Mouse (Mus musculus) embryonic facial prominence, embryonic 14.5 days (tissue): Measurements from ENCODE around the gene Mcu. TPM values are rescaled to one million over a fixed set of nuclear protein-coding genes. Genes with fewer than 3 reads are reported as not detected.

Experiments used
- ATAC-seq: fragments of 200-750 bp; cut with Nextera tagmentation; 2 replicates; pipeline ENCODE4 v1.8.0; 2017; ENCODE audit warnings: low read depth, moderate number of reproducible peaks, moderate TSS enrichment
- DNase-seq: peaks from one replicate; pipeline ENCODE4 v3.0.0-alpha.2; 2015; ENCODE audit warnings: low spot score
- H3K27ac ChIP-seq: fragments of 300-500 bp; sonication (generic); replicated peaks from 2 replicates; pipeline ENCODE4 v1.5.1; 2014; ENCODE audit warnings: low read depth, mild to moderate bottlenecking, low read length, moderate library complexity
- H3K27me3 ChIP-seq: fragments of 300-500 bp; sonication (generic); replicated peaks from 2 replicates; pipeline ENCODE4 v1.6.1; 2014; ENCODE audit warnings: low read length; ENCODE audit not compliant: control insufficient read depth, insufficient read depth
- H3K36me3 ChIP-seq: fragments of 300-500 bp; sonication (generic); 2 replicates; pipeline ENCODE4 v1.6.1; 2014; ENCODE audit warnings: low read length, mixed read lengths; ENCODE audit not compliant: control insufficient read depth, insufficient read depth
- H3K4me1 ChIP-seq: fragments of 300-500 bp; sonication (generic); 2 replicates; pipeline ENCODE4 v1.6.1; 2014; ENCODE audit warnings: antibody characterized with exemption, low read length; ENCODE audit not compliant: control insufficient read depth, insufficient read depth
- H3K4me2 ChIP-seq: fragments of 300-500 bp; sonication (generic); 2 replicates; pipeline ENCODE4 v1.6.1; 2014; ENCODE audit warnings: low read depth, mild to moderate bottlenecking, low read length, moderate library complexity, mixed read lengths
- H3K4me3 ChIP-seq: fragments of 300-500 bp; sonication (generic); 2 replicates; pipeline ENCODE4 v1.5.1; 2014; ENCODE audit warnings: low read depth, mild to moderate bottlenecking, low read length
- H3K9ac ChIP-seq: fragments of 300-500 bp; sonication (generic); 2 replicates; pipeline ENCODE4 v1.6.1; 2014; ENCODE audit warnings: low read depth, mild to moderate bottlenecking, low read length, moderate library complexity, mixed read lengths
- H3K9me3 ChIP-seq: fragments of 300-500 bp; sonication (generic); 2 replicates; pipeline ENCODE4 v1.6.1; 2016; ENCODE audit warnings: low read length; ENCODE audit not compliant: control insufficient read depth
- WGBS: fragments of 180-500 bp; shearing (Covaris S2); extraction: QIAGEN DNeasy Blood & Tissue Kit; methylation state at CpG from one replicate; pipeline ENCODE4 v1.1.7; 2014; 5-methylcytosine and 5-hydroxymethylcytosine counted together
- polyA plus RNA-seq: library from polyadenylated mRNA; unstranded; fragments of >200 nt; fragmentation: Nextera tagmentation; extraction: Ambion mirVana; gene quantifications from 2 replicates; pipeline ENCODE4 v1.2.1, GENCODE M21; 2014

Mcu gene
- polyA plus RNA-seq, 1 experiment from 2014 or later, result 48.1 TPM

GRCm38 (mm10) chr10:59527311-59527710 lies 89.2 kb downstream of the Mcu start:
- Histone ChIP-seq H3K27ac (no peak overlapping the region), H3K27me3 (no peaks in the 10 kb centered on the region), H3K9ac (no peak overlapping the region), H3K36me3 (no peaks in the 10 kb centered on the region), H3K4me2 (no peak overlapping the region), H3K4me3 (no peak overlapping the region), H3K9me3 (no peaks in the 10 kb centered on the region), H3K4me1 (no peaks in the 10 kb centered on the region)
- ATAC-seq (no peak), DNase-seq (no peak)
- WGBS, result 82% methylated on average over 11 of the region's 11 CpGs

GRCm38 (mm10) chr10:59524675-59525074 lies 91.8 kb downstream of the Mcu start:
- WGBS, result 82% methylated on average over 5 of the region's 5 CpGs
- no peaks in the 10 kb centered on the region for H3K36me3 ChIP-seq
- DNase-seq, result no peak
- no peak overlapping the region for H3K4me2 ChIP-seq
- H3K27ac ChIP-seq, result no peak overlapping the region
- no peak overlapping the region for H3K9ac ChIP-seq
- H3K4me1 ChIP-seq, result no peaks in the 10 kb centered on the region
- no peaks in the 10 kb centered on the region for H3K9me3 ChIP-seq
- no peaks in the 10 kb centered on the region for H3K27me3 ChIP-seq
- no peak overlapping the region for H3K4me3 ChIP-seq
- ATAC-seq, result no peak

DNA sequence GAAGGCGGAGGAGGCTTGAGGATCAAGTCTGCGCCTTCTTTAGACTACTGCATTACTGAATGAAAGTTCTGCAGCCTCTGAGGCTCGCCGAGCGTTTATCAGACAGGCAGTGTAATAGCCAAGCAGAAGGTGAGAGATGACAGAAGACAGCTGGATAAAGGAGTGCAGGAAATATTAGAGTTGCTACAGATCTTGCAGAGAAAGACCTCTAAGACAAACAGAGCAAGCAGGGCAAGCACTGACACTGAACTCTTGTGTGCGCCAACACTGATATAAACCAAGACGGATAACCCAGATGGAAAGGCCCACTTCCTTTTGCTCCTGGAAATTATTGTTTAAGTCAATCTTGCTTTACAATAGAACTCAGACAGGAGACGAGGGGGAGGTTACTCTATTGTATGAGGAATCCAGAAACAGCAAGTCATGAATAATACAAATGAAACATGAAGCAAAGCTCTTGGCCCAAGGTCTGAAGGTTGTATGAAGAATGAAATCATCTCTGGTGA lies 92.6 kb downstream of the Mcu start:
- H3K4me3 ChIP-seq, result no peak overlapping the region
- WGBS, result 73% methylated on average over 8 of the region's 8 CpGs
- H3K27ac ChIP-seq, result no peak overlapping the region
- no peak overlapping the region for H3K9ac ChIP-seq
- H3K4me1 ChIP-seq, result no peaks in the 10 kb centered on the region
- DNase-seq, result peak; percentile 25
- H3K9me3 ChIP-seq, result no peaks in the 10 kb centered on the region
- no peak for ATAC-seq
- no peak overlapping the region for H3K4me2 ChIP-seq
- H3K36me3 ChIP-seq, result no peaks in the 10 kb centered on the region
- no peaks in the 10 kb centered on the region for H3K27me3 ChIP-seq

DNA sequence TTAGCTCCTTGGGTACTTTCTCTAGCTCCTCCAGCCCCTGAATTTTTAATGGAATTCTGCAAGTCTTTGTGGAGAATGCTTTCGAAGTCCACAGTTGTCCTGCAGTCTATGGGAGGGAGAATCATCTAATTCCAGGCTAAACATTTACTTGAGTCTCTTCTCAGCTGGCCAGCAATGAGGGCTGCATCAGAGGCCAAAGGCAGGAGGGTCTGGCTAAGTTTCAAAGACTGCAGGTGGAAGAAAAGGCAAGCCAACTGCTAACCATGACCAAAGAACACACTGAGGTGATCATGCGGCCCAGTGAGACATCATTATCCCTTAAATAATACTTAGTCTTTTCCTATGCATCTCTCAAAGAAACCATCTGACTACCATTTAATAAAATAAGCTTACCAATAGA lies 95.8 kb downstream of the Mcu start:
- ATAC-seq (no peak), DNase-seq (no peak)
- no peaks in the 10 kb centered on the region for H3K27me3 ChIP-seq
- H3K4me2 ChIP-seq, result no peak overlapping the region
- H3K27ac ChIP-seq, result no peak overlapping the region
- WGBS, result 91% methylated on average over 2 of the region's 2 CpGs
- no peak overlapping the region for H3K4me3 ChIP-seq
- no peaks in the 10 kb centered on the region for H3K9me3 ChIP-seq
- H3K4me1 ChIP-seq, result no peaks in the 10 kb centered on the region
- H3K9ac ChIP-seq, result no peak overlapping the region
- no peaks in the 10 kb centered on the region for H3K36me3 ChIP-seq

DNA sequence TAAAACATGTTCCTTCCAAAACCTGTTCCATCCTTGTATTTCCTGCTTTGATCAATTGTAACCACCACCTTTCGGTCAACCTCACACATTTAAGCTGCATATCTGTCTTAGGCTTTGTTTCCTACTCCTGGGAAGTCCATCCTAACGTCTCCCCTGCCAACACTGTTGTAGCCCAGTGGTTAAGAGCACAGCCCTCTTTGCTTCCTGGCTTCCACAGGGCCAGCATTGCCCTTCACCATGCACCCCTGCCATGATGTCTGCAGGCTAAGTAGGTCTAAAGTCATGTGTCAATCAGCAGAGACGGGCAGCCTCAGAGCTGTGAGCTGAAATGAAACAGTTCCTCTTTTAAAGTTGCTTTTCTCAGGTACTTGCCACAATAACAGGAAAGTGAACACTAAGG lies 97.1 kb downstream of the Mcu start:
- DNase-seq (no peak), ATAC-seq (no peak)
- H3K4me2 ChIP-seq, result no peak overlapping the region
- no peak overlapping the region for H3K4me3 ChIP-seq
- no peaks in the 10 kb centered on the region for H3K4me1 ChIP-seq
- no peaks in the 10 kb centered on the region for H3K27me3 ChIP-seq
- no peaks in the 10 kb centered on the region for H3K36me3 ChIP-seq
- H3K27ac ChIP-seq, result no peak overlapping the region
- no peak overlapping the region for H3K9ac ChIP-seq
- WGBS, result 86% methylated on average over 3 of the region's 3 CpGs
- no peaks in the 10 kb centered on the region for H3K9me3 ChIP-seq

DNA sequence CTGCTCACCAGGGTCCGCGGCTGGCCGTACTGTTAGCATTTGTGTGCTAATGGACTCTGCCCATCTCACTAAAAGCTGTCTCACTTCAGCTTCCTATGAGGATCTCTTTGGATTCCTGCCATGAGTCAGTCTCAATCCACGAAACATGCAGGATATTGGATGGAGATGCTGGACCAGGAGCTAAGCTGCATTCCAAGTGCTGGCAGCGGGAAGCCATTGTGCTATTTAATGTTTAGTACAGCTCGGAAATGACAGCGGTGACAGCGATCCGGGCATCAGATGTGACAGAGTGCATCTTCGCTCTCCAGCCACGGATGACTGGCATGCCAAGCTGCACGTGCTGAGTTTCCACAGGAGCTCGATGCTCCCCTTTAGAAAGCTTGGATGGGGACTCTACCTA lies 99.3 kb downstream of the Mcu start:
- ATAC-seq, result no peak
- Histone ChIP-seq H3K4me1 (no peaks in the 10 kb centered on the region), H3K4me2 (no peak overlapping the region), H3K27me3 (no peaks in the 10 kb centered on the region), H3K9me3 (no peaks in the 10 kb centered on the region), H3K36me3 (no peaks in the 10 kb centered on the region), H3K4me3 (no peak overlapping the region), H3K27ac (no peak overlapping the region), H3K9ac (no peak overlapping the region)
- 88% methylated on average over 13 of the region's 13 CpGs for WGBS
- DNase-seq, result no peak

DNA sequence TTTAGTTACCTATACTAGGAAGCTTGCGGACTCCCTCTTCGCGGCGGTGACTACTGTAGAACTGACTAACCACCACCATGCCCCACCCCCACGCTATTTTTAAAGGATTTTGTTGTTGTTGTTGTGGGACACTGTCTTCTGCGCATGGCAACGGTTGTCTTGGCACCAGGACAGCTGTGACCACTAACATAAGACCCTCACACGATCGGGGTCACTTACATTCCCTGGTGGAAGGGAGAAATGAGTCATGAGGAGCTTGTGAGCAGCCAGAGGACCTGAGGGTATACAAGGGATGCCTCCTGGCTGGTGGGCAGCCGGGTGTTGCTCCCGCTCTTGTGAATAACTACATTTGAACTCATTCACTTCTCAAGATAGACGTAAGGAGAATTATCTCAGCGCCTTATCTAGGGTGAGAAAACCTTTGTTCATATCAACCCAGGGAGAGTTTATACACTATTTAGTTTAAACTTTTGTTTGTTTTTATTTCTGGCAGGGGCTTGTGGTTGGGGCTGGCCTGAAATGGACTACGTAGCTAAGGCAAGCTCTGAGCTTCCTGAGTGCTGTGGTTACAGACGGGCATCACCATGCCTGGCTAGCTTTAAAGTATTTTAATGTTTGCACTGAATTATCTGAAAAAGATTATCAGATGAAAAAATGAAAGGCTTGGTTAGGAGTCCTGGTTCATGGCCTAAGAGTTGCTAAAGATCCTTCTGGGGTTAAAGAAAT lies 101.6 kb downstream of the Mcu start:
- WGBS, result 72% methylated on average over 15 of the region's 15 CpGs
- Histone ChIP-seq H3K9ac (no peak overlapping the region), H3K9me3 (no peaks in the 10 kb centered on the region), H3K27ac (no peak overlapping the region; the same call in 1 of the 2 replicates), H3K4me1 (peaks cover 11% of the 10 kb centered on the region), H3K4me3 (no peak overlapping the region), H3K4me2 (no peak overlapping the region), H3K36me3 (no peaks in the 10 kb centered on the region), H3K27me3 (no peaks in the 10 kb centered on the region)
- DNase-seq, result no peak
- no peak for ATAC-seq

DNA sequence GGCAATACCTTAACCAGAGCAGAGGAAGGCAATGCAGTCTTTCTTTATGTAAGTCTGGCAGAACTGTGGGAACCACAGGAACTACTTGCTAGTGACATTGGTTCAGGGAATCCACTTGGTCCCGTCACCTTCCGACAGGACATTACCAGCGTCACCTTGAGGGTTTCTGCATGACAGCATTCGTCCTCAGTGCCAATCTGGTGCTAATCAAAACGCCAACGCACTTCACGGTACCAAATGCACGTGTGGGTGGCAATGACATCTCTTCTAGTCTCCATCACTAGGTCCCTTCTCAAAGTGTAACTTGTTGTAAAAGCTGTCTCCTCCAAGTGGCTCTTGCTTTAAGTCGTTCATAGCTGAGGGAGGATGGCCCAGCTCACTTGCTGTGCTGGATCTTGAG lies 104.3 kb downstream of the Mcu start:
- H3K4me2 ChIP-seq, result no peak overlapping the region
- no peak for ATAC-seq
- no peaks in the 10 kb centered on the region for H3K9me3 ChIP-seq
- 88% methylated on average over 9 of the region's 9 CpGs for WGBS
- H3K27me3 ChIP-seq, result no peaks in the 10 kb centered on the region
- no peak overlapping the region for H3K27ac ChIP-seq
- no peaks in the 10 kb centered on the region for H3K36me3 ChIP-seq
- no peak for DNase-seq
- no peak overlapping the region for H3K9ac ChIP-seq
- H3K4me3 ChIP-seq, result no peak overlapping the region
- H3K4me1 ChIP-seq, result peaks cover 14% of the 10 kb centered on the region

GRCm38 (mm10) chr10:59511427-59511963 lies 105.0 kb downstream of the Mcu start:
- peak overlapping the region; percentile 15; the same call in 1 of the 2 replicates for H3K4me2 ChIP-seq
- ATAC-seq (no peak), DNase-seq (peak; percentile 50)
- peaks cover 14% of the 10 kb centered on the region for H3K4me1 ChIP-seq
- H3K9ac ChIP-seq, result no peak overlapping the region
- WGBS, result 33% methylated on average over 14 of the region's 14 CpGs
- H3K27ac ChIP-seq, result peak overlapping the region; percentile 42
- no peak overlapping the region for H3K4me3 ChIP-seq
- no peaks in the 10 kb centered on the region for H3K27me3 ChIP-seq
- H3K36me3 ChIP-seq, result no peaks in the 10 kb centered on the region
- no peaks in the 10 kb centered on the region for H3K9me3 ChIP-seq
